Mouse (Mus musculus): ENCODE measurements around the gene Gadd45b.

Gadd45b gene

DNA sequence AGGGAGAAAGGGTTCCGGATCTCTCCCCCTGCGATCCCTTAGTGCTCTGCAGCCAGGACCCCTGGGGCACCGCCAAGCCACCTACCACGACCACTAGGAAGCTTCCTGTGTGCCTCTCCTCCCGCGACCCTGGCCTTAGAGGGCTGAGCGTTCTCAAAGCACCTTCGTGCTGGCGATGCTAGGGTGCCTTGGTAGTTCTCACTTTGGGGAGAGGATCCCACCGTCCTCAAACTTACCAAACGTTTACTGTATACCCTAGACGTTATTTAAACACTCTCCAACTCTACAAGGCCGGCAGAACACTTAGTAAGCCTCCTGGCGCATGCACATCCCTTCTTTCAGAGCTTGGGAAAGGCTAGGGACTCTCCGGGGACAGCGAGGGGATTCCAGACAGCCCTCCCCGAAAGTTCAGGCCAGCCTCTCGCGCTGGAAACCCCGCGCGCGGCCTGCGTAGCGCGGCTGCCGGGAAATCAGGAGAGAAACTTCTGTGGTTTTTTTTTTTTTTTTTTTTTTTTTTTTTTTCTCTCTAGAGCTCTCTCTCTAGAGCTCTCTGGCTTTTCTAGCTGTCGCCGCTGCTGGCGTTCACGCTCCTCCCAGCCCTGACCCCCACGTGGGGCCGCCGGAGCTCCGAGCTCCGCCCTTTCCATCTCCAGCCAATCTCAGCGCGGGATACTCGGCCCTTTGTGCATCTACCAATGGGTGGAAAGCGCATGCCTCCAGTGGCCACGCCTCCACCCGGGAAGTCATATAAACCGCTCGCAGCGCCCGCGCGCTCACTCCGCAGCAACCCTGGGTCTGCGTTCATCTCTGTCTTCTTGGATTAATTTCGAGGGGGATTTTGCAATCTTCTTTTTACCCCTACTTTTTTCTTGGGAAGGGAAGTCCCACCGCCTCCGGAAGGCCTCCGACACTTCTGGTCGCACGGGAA lies at the start of gene Gadd45b:
Gene Gadd45b, plus strand, starts transcription at position 775 of the 928 bp plus-strand sequence.
- peak; percentile 99 for DNase-seq (ENCODE audit: low read depth)

DNA sequence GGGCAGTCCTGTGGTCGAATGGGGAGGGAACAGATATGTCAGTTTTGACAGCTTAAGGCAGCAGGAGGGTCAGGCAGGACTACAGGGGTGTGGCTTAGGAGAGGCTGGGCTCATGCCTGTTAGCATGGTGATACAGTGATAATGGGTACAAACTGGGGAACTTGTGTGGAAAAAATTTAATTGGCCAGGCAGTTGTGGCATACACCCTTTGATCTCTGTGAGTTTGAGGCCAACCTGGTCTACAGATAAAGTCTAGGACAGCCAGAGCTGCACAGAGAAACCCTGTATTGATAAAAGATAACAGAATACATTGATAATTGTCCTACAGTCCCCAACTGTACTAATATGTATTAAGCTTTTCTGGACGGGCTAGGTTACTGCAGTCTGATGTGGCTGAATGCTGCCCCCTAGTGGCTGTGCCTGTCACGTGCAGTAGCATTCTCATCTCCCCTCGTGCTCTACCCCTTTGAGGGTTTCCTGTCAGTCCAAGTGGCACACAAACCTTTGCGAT lies 49.7 kb upstream of the Gadd45b start:
- peak; percentile 84 for DNase-seq (ENCODE audit: low read depth)

DNA sequence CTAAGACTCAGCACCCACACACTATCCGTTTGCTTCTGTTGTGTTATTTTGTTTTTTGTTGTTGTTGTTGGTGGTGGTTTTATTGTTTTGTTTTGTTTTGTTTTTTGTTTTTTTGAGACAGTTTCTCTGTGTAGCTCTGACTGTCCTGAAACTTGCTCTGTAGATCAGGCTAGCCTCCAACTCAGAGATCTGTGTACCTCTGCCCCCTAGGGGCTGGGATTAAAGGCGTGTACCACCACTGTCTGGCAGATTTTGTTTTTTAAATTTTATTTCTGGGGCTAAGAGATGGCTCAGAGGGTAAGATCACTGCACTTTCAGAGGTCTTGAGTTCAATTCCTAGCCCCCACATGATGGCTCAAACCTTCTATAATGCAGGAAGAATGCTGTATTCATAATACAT lies 49.0 kb upstream of the Gadd45b start:
- DNase-seq (ENCODE audit: low read depth): peak; percentile 63

DNA sequence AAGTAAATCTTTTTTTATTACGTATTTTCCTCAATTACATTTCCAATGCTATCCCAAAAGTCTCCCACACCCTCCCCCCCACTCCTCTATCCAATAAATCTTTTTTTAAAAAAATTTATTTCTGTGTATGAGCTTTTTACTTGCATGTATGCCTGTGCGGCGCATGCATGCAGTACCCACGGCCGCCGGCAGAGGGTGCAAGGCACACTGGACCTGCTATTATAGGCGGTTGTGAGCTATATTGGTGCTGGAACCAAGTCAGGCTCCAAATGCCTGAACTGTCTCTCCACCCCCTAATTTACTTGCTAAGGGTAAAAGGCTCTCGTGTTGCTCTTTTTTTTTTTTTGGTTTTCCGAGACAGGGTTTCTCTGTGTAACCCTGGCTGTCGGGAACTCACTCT lies 48.6 kb upstream of the Gadd45b start:
- DNase-seq (ENCODE audit: low read depth): peak; percentile 88

DNA sequence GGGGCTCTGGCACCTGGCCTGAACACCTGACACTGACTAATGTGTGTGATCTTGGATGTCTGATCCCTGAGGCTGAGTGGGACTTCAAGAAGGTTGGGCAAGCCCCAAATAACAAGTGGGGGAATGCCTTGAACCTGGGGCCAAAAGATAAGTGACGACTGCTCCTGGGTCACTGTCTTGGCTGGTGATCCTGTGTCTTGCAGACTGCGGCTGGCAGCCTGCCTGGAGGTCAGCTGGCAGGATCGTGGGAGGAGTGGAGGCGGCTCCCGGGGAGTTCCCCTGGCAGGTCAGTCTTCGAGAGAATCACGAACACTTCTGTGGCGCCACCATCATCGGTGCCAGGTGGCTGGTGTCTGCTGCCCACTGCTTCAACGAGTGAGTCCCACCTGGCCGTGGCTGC lies 42.7 kb upstream of the Gadd45b start:
- no peak for DNase-seq (ENCODE audit: low read depth)

DNA sequence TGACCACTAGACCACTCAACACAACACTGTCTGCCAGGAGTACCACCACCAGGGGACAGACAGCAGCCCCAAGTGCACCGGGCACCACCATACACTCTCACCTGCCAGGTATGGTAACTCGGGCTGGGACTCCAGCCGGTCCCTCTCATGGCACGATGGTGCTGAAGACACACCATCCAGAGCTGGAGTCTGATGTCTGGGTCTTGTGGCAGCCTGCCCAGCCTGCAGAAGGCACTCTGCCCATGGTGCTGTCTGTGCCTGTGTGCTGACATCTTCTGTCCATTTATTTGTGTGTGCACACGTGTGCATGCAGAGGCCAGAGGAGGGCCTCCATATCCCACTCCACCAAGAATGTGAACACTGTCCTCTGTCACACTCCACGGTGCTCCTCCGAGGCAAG lies 34.8 kb upstream of the Gadd45b start:
- DNase-seq (ENCODE audit: low read depth): no peak

DNA sequence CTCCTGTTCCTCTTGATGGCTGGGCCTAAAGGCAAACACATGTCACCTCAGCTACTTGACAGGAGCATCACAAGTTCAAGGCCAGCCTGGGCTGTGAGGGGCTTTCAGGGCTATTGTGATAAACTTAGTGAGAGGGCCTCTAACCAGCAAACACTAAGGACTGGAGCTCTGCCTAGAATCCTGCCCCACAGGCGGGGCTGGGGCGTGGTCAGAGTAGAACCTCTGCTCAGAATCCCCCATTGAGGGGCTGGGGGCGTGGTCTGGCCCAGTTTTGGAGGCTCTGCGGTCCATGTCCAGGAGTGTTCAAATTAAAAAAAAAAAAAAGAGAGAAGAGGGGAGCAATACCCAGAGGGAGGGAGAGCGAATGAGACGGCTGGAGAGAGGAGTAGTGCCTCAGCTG lies 34.2 kb upstream of the Gadd45b start:
- no peak for DNase-seq (ENCODE audit: low read depth)

DNA sequence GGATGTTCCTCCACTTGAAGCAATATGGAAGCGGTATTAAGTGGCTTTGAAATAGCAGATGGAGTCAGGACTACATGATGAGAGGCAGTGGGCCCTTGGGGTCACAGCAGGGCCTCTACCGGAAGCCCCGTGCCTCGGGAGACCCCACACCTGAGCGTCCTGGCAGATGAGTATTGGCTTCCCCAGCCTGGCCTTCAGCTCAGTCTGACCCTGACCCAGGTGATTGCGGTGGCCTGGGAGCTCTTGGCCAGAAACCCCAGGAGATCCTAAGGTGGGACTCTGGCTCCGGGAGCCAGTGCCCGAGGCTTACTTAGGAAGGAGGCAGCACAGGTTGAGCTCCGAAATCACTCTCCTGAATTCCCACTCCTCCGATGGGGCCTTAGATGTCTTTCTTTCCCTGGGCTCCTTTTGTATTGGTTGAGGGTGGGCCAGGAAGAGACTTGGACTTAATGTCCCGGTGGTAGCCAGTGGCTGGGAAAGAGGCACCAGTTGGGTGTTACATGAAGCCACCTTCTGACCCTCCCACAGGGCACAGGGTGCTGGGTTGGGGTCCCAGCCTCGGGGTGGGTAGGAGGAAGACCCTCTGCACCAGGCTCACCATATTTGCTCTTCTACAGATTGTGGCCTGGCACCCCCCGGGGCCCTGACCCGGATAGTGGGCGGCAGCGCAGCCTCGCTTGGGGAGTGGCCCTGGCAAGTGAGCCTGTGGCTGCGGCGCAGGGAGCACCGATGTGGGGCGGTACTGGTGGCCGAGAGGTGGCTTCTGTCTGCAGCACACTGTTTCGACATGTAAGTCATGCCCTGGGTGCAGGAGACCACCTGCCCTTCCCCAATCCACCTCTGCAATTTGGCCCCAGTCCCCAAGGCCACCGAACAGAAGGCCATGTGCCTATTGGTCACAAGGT lies 33.0 kb upstream of the Gadd45b start:
- no peak for DNase-seq (ENCODE audit: low read depth)

DNA sequence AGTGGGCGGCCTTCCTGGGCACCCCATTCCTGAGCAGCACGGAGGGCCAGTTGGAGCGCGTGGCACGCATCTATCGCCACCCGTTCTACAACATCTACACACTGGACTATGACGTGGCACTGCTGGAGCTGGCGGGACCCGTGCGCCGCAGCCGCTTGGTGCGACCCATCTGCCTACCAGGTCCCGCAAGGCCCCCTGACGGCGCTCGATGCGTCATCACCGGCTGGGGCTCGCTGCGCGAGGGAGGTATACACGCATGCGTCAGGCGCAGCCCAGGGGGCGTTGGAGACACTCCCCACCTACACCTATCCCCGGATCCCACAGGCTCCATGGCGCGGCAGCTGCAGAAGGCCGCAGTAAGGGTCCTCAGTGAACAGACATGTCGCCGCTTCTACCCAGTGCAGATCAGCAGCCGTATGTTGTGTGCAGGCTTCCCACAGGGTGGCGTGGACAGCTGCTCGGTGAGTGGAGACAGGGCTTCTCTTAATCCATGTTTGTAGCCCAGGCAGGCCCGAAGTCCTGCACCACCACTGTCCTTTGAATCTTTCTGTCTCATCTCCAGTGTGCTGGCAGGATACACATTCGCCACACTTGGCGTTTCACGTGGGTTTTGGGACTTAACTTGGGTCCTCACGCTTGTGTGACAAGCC lies 31.9 kb upstream of the Gadd45b start:
- no peak for DNase-seq (ENCODE audit: low read depth)

DNA sequence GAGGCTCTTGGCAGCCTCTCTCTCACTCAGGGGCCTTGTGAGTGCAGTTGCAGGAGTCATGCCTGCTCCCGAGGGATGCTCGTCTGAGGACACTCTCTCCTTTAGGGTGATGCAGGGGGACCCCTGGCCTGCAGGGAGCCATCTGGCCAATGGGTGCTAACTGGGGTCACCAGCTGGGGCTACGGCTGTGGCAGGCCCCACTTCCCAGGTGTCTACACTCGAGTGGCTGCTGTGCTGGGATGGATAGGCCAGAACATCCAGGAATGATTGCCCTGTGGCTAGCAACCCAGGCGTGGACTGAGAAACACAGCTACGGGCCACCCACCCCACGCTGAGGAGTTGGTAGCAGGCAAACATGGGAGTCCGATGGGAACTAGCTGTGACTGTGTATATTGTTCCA lies 30.8 kb upstream of the Gadd45b start:
- DNase-seq (ENCODE audit: low read depth): no peak

DNA sequence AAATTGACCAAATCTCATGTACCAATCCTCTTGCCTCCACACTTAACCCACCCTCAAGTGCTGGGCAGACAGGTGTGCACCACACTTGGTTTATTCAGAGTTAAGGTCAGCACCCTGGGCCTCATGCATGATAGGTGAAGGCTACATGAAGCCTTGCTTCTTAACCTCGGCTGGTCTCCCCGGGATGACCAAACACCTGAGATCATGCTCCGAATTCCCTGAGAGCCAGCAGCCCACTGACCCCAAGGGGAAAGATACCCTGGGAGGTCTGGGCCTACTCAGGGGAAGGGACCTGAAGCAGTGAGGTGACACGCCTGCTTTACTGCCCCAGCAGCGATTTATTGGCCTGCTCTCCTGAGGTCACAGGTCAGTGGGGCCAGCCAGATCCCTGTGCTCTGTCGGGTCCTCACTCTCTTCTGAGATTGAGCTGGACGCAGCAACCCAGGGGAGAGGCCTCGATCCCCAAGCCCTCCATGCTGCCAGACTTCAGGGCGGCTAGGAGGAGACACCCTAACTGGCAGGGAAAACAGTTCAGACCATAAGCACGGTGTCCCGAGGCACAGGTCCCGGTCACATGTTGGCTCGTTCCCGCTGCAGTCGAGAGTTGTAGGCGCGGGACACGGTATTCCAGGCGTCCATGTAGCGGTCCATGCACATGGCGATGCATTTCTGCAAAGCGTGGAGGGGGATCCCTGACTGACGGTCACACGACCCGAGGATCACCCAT lies 30.1 kb upstream of the Gadd45b start:
- no peak for DNase-seq (ENCODE audit: low read depth)

DNA sequence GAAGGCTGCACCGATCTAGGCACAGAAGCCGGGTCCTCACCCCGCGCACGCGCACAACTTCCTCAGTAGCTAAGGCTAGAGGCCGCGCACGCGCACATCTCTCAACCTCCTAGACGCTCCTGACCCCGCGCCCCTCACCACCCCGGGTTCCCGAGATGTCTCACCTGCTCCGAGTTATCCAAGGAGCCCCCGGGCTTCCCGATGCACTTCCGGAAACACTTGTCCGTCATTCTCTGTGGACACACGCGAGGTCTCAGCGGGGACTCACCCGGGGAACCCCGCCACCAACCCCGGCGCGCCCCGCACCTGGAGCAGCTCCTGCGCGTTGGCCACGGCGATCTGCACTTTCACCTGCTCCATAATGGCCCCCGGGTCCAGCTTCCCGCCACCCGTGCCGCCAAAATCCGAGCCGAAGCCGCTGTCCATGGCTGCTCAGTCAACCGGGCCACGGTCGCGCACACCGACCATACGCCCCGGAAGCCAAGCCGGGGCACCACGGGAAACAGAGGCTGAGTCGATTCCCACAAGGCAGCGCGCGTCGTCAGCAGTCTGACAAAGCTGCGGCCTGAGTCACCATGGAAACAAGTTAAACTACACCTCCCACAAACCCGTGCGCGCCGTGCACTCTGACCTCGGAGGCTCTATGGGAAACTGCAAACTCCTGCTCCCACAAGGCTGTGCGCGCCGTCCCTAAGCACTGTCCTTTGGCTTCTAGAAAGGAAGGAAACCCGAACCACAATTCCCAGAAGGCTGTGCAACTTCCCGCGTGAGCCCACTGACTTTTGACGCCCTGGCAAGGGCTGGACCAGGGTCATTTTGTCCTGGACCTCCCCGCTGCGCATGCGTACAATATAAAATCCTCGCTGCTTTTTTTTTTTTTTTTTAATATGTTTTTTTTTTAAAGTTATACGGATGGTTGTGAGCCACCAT lies 29.3 kb upstream of the Gadd45b start, which contains the start of gene Timm13:
Gene Timm13, minus strand, starts transcription at position 652 of the 930 bp plus-strand sequence.
- DNase-seq (ENCODE audit: low read depth): peak; percentile 98

DNA sequence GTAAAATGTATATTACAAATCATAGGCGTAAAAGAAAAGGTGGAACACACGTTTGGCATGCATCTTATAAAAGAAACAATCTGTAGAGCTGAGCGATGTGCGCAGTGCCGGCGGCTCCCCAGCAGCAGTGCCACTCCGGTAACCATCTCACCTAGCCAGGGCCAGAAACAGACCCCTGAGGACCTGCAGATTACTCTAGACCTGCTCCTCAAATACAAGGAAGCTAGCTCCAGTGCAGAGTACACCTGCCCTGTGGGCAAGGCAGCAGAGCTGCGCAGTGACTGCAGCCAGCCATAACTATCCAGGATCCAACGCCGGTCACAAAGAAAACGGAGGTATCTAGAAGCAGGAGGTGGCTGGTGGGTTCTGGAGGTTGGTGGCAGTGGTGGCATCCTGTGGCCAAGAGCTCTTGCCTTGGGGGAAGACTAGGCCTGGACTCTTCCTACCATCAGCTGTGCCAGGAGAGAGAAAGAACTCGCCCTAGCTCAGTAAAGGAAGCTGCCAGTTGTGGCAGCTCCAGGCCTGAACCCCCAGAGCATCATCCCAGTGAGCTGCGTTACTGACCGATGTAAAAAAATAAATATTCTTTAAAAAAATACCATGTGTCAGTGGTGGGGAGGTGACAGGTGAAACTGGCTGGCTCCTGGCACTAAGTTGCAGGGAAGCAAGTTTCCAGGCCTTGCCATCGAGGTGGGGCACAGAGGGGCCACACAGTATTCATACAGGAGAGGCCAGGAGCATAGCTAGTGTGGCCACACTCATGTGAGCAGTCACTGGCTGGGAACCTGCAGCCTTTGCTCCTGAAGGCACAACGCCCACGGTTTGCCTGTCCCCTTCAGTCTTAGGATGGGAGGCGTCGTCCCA lies 28.2 kb upstream of the Gadd45b start:
- peak; percentile 57 for DNase-seq (ENCODE audit: low read depth)

DNA sequence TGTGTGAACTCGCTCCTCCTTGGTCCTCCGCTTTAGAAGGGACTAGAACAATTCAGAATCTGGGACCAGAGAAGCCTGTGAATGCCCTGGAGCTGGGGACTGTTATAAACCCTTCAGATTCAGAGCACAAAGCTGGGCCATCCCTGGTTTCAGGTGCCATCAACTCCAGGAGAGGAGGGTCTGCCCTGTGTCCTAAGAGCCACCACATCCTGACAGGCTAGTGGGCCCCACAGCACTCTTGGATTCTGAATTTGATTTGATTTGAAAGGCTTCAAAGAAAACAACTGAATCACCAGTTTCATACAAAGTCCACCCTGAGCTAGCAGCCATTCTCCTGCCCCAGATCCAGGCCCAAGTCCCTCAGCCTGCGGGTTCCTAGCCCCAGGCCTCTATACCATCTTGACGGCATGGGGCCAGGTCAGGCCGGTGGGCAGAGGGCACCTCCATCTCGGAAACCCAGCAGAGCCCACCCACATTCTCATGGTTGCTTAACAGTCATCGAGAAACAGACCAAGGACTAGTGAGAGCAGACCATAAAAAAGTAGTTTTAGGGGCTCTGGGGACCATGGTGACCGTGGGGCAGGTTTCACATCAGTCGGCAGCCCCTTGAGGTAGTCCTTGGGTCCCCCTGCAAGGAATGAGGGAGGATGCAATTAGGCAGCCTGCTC lies 27.5 kb upstream of the Gadd45b start:
- DNase-seq (ENCODE audit: low read depth): no peak

DNA sequence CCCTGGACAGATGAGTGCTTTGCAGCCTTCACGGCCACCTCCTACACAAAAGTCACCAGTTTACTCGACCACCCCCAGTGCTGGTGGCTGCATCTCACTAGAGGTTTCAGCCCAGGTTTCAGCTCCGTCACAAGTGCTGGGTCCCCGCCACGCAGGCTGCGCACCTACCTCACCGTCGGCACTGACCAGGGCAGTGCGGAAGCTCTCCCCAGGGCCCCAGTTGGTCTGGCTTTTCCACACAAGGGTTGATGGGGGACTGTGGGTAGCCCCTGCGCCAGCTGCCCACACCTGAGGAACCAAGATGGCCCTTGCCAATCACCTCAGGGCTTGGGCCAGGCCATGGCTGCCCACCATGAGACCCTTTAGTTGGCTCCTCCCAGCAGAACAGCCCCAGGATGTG lies 26.6 kb upstream of the Gadd45b start:
- DNase-seq (ENCODE audit: low read depth): no peak

DNA sequence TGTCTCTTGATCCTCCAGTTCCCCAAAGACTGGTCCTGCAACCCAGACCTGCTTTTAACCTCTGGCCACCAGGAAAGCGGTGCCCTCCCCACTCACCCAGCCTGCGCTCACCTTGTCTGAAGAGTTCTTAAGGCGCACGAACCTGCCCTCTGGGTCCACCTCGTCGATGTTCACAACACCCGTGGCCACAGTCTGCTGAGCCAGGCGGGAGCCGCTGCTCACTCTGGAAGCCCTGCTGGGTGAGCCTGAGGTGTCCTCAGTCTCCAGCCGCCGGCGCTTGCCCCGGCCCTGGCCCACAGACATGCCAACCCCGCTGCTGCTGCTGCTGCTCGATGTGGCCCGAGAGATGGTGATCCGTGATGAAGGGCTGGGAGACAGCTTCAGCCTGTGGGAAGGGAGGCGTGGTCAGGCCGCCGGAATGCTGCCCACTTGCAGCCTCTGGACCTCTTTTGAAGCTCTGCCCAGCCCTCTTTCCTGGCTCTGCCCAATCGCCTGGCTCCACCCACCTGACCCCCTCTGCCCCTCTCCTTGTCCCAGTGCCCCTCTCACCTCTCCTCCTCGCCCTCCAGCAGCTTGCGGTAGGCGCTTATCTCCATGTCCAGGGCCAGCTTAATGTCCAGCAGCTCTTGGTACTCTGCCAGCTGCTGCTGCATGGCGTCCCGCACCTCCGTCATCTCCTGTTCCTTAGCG lies 25.7 kb upstream of the Gadd45b start:
- no peak for DNase-seq (ENCODE audit: low read depth)

DNA sequence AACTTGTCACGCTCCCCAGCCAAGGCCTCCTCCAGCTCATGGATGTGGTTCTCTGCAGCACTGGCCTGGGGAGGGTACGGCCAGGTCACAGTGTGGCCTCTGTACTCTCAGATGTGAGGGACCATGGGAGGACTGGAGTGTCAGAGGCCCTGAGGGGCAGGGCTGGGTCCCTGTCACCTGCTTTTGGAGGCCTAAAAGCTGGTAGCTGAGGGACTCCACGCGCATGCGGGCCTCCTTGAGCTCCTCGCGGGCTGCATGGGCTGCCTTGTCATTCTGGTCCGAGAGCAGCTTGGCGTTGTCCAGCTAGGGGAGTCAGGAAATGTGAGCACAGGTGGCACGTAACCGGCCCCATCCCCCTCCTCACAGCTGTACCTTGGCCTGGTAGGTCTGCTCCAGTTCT lies 25.2 kb upstream of the Gadd45b start:
- no peak for DNase-seq (ENCODE audit: low read depth)

All from naive thymus-derived CD4-positive, alpha-beta T cell, adult 2 months (primary cell).